Mouse (Mus musculus): ENCODE data around the gene Gm11127. TPM values are rescaled to one million over a fixed set of nuclear protein-coding genes. Genes with fewer than 3 reads are reported as not detected.
"Not testable (repeated sequence)": the region's sequence is repeated elsewhere in the genome, so short reads cannot be mapped to it uniquely, and the experiment has no call there.

Gene Gm11127
- polyA plus RNA-seq, 1 experiment from 2014 or later, result not detected

DNA sequence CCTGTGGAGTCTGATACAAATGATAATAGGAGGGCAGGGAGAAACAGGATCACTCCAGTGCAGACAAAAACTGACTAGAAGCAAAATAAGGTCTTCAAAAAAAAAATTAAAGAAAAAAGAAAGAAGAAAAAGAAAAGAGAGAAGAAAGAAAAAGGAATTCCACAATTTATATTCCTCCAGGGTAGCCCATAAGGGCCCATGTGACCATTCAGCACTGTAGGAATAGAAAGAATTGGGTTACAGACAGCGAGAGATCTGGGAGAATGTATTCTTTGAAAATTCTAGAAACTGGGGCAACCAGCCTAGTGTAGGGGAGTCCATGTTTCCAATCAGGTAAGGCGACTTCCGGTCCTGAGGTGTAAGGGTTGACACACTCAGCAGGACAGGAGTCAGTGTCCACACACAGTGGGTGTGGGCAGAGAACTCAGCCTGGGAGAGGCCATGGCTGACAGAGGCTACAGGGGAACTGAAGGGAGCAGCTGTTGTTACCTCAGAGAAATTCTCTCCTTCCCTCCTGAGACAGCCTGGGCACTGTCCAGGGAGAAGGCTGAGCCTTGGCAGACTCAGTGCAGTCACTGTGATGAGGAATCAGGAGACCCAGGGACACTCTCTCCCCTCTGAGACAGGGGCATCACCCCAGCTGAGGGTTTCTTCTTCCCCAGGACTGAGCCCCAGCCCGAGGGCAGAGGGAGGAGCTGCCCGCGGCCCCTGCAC, 24.5 kb upstream of the Gm11127 start:
- H3K4me1 ChIP-seq (ENCODE audit: control insufficient read depth, insufficient read depth, low read length); ATAC-seq; H3K36me3 ChIP-seq (ENCODE audit: control insufficient read depth, insufficient read depth, low read length); DNase-seq (ENCODE audit: low spot score); H3K9me3 ChIP-seq (replicated peaks; ENCODE audit: control insufficient read depth, low read length); H3K27me3 ChIP-seq (replicated peaks; ENCODE audit: control insufficient read depth, insufficient read depth, low read length); H3K27ac ChIP-seq (ENCODE audit: low read depth, low read length): not testable (repeated sequence)
- peak overlapping the region; percentile 78 for H3K4me2 ChIP-seq (ENCODE audit: low read length)
- peak overlapping the region; percentile 42; the same call in 1 of the 2 replicates for H3K9ac ChIP-seq (ENCODE audit: low read length)
- peak overlapping the region; percentile 40 for H3K4me3 ChIP-seq (ENCODE audit: low read depth, low read length)
- 52% methylated on average over 3 of the region's 6 CpGs for WGBS

- not testable (repeated sequence) for H3K9ac ChIP-seq (ENCODE audit: low read length); H3K4me2 ChIP-seq (ENCODE audit: low read length); DNase-seq (ENCODE audit: low spot score); H3K4me3 ChIP-seq (ENCODE audit: low read depth, low read length); H3K27ac ChIP-seq (ENCODE audit: low read depth, low read length); H3K4me1 ChIP-seq (ENCODE audit: control insufficient read depth, insufficient read depth, low read length); H3K36me3 ChIP-seq (ENCODE audit: control insufficient read depth, insufficient read depth, low read length); H3K27me3 ChIP-seq (replicated peaks; ENCODE audit: control insufficient read depth, insufficient read depth, low read length); ATAC-seq; H3K9me3 ChIP-seq (replicated peaks; ENCODE audit: control insufficient read depth, low read length)
These were observed 23.7 kb upstream of the Gm11127 start for GRCm38 (mm10) chr17:36081901-36082300.

DNA sequence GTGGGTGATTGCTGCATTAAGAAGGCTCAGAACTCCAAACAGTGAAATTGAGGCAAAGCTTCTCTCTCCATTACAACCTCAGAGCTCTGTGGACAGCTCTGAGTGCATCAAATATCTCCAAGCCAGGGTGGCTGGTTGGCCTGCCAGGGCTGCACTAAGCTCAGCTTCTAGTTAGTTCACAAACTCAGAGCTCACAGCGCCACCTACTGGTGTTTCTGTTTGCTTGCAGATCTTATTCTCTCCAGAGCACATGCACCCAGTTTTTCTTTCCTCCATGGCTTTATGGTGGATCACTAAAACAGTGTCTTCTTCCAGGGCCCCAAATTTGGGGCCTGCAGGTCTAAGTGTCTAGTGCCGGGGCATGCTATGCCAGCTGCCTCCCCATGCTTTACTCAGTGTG, 2.7 kb upstream of the Gm11127 start:
- no peak overlapping the region for H3K27ac ChIP-seq (ENCODE audit: low read depth, low read length)
- peak; percentile 84 for DNase-seq (ENCODE audit: low spot score)
- no peak overlapping the region for H3K4me2 ChIP-seq (ENCODE audit: low read length)
- no peaks in the 10 kb centered on the region for H3K4me1 ChIP-seq (ENCODE audit: control insufficient read depth, insufficient read depth, low read length)
- no peaks in the 10 kb centered on the region for H3K9me3 ChIP-seq (replicated peaks; ENCODE audit: control insufficient read depth, low read length)
- no peaks in the 10 kb centered on the region for H3K27me3 ChIP-seq (replicated peaks; ENCODE audit: control insufficient read depth, insufficient read depth, low read length)
- WGBS, result 26% methylated on average over 2 of the region's 2 CpGs
- no peak for ATAC-seq
- H3K4me3 ChIP-seq (ENCODE audit: low read depth, low read length), result no peak overlapping the region
- H3K36me3 ChIP-seq (ENCODE audit: control insufficient read depth, insufficient read depth, low read length), result no peaks in the 10 kb centered on the region
- H3K9ac ChIP-seq (ENCODE audit: low read length), result no peak overlapping the region

GRCm38 (mm10) chr17:36057927-36058326, 244 bp downstream of the Gm11127 start:
- H3K4me2 ChIP-seq (ENCODE audit: low read length); DNase-seq (ENCODE audit: low spot score); H3K9me3 ChIP-seq (replicated peaks; ENCODE audit: control insufficient read depth, low read length); H3K27me3 ChIP-seq (replicated peaks; ENCODE audit: control insufficient read depth, insufficient read depth, low read length); H3K4me3 ChIP-seq (ENCODE audit: low read depth, low read length); H3K27ac ChIP-seq (ENCODE audit: low read depth, low read length); ATAC-seq; H3K9ac ChIP-seq (ENCODE audit: low read length); H3K4me1 ChIP-seq (ENCODE audit: control insufficient read depth, insufficient read depth, low read length); H3K36me3 ChIP-seq (ENCODE audit: control insufficient read depth, insufficient read depth, low read length): not testable (repeated sequence)
- 90% methylated on average over 23 of the region's 25 CpGs for WGBS

- DNase-seq (ENCODE audit: low spot score) (no peak), ATAC-seq (no peak)
- H3K4me2 ChIP-seq (ENCODE audit: low read length), result peak overlapping the region; percentile 62
- no peak overlapping the region for H3K4me3 ChIP-seq (ENCODE audit: low read depth, low read length)
- no peak overlapping the region for H3K27ac ChIP-seq (ENCODE audit: low read depth, low read length)
- H3K9ac ChIP-seq (ENCODE audit: low read length), result no peak overlapping the region
- WGBS, result 89% methylated on average over 3 of the region's 3 CpGs
- H3K36me3 ChIP-seq (ENCODE audit: control insufficient read depth, insufficient read depth, low read length), result no peaks in the 10 kb centered on the region
- no peaks in the 10 kb centered on the region for H3K4me1 ChIP-seq (ENCODE audit: control insufficient read depth, insufficient read depth, low read length)
- H3K27me3 ChIP-seq (replicated peaks; ENCODE audit: control insufficient read depth, insufficient read depth, low read length), result no peaks in the 10 kb centered on the region
- H3K9me3 ChIP-seq (replicated peaks; ENCODE audit: control insufficient read depth, low read length), result no peaks in the 10 kb centered on the region
These were observed 14.9 kb downstream of the Gm11127 start for GRCm38 (mm10) chr17:36043286-36043685.

GRCm38 (mm10) chr17:36042610-36043169, 15.5 kb downstream of the Gm11127 start, which contains the start of the genes H2-T22 and Gm6034:
TSS of gene H2-T22 (minus strand) at chr17:36042747.
TSS of gene Gm6034 (plus strand) at chr17:36042961.
- H3K27me3 ChIP-seq (replicated peaks; ENCODE audit: control insufficient read depth, insufficient read depth, low read length); H3K4me1 ChIP-seq (ENCODE audit: control insufficient read depth, insufficient read depth, low read length); H3K36me3 ChIP-seq (ENCODE audit: control insufficient read depth, insufficient read depth, low read length); H3K9me3 ChIP-seq (replicated peaks; ENCODE audit: control insufficient read depth, low read length); H3K27ac ChIP-seq (ENCODE audit: low read depth, low read length): not testable (repeated sequence)
- Histone ChIP-seq H3K9ac (ENCODE audit: low read length) (peak within 1 kb of the TSS; percentile 50), H3K4me2 (ENCODE audit: low read length) (peak within 1 kb of the TSS; percentile 62), H3K4me3 (ENCODE audit: low read depth, low read length) (peak within 1 kb of the TSS; percentile 24)
- ATAC-seq (peak; percentile 95), DNase-seq (ENCODE audit: low spot score) (peak; percentile 94)
- under 1% methylated on average over 12 of the region's 12 CpGs for WGBS

GRCm38 (mm10) chr17:36042055-36042454, 16.1 kb downstream of the Gm11127 start:
- not testable (repeated sequence) for H3K27ac ChIP-seq (ENCODE audit: low read depth, low read length); H3K36me3 ChIP-seq (ENCODE audit: control insufficient read depth, insufficient read depth, low read length); H3K27me3 ChIP-seq (replicated peaks; ENCODE audit: control insufficient read depth, insufficient read depth, low read length); H3K9me3 ChIP-seq (replicated peaks; ENCODE audit: control insufficient read depth, low read length); H3K4me1 ChIP-seq (ENCODE audit: control insufficient read depth, insufficient read depth, low read length); DNase-seq (ENCODE audit: low spot score)
- WGBS, result under 1% methylated on average over 19 of the region's 19 CpGs
- Histone ChIP-seq H3K4me3 (ENCODE audit: low read depth, low read length) (peak overlapping the region; percentile 24), H3K9ac (ENCODE audit: low read length) (peak overlapping the region; percentile 50), H3K4me2 (ENCODE audit: low read length) (peak overlapping the region; percentile 62)
- peak; percentile 69 for ATAC-seq

DNA sequence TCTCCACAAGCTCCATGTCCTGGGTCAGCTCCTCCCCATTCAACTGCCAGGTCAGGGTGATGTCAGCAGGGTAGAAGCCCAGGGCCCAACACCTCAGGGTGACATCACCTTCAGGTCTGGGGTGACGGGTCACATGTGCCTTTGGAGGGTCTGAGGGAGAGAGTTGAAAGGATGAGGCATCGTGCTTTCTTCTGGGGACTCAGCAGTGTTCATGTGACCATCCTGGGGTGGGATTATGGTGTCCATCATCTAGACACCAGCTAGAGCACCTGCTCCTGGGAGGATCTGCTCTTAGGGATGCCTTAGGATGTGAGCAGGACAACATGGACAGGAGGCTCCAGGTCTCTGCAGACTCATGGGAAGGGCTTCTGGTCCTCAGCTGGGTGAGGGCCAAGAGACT, 17.6 kb downstream of the Gm11127 start:
- not testable (repeated sequence) for DNase-seq (ENCODE audit: low spot score); H3K9ac ChIP-seq (ENCODE audit: low read length); ATAC-seq; H3K4me1 ChIP-seq (ENCODE audit: control insufficient read depth, insufficient read depth, low read length); H3K9me3 ChIP-seq (replicated peaks; ENCODE audit: control insufficient read depth, low read length); H3K4me2 ChIP-seq (ENCODE audit: low read length); H3K36me3 ChIP-seq (ENCODE audit: control insufficient read depth, insufficient read depth, low read length); H3K27me3 ChIP-seq (replicated peaks; ENCODE audit: control insufficient read depth, insufficient read depth, low read length); H3K27ac ChIP-seq (ENCODE audit: low read depth, low read length); H3K4me3 ChIP-seq (ENCODE audit: low read depth, low read length)
- WGBS, result 78% methylated on average over 2 of the region's 2 CpGs

DNA sequence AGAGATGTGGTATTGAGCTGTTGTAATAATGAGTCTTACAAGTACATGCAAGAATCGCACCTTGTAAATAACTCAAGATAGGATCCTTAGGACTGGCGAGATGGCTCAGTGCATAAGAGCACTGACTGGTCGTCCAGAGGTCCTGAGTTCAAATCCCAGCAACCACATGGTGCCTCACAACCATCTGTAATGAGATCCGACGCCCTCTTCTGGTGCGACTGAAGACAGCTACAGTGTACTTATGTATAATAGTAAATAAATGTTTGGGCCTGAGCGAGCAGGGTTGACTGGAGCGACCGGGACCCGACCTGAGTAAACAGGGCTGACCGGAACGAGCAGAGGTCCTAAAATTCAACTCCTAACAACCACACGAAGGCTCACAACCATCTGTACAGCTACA, 22.0 kb downstream of the Gm11127 start:
- not testable (repeated sequence) for H3K27ac ChIP-seq (ENCODE audit: low read depth, low read length); H3K9me3 ChIP-seq (replicated peaks; ENCODE audit: control insufficient read depth, low read length); H3K4me3 ChIP-seq (ENCODE audit: low read depth, low read length); ATAC-seq; DNase-seq (ENCODE audit: low spot score); H3K4me1 ChIP-seq (ENCODE audit: control insufficient read depth, insufficient read depth, low read length); H3K27me3 ChIP-seq (replicated peaks; ENCODE audit: control insufficient read depth, insufficient read depth, low read length); H3K36me3 ChIP-seq (ENCODE audit: control insufficient read depth, insufficient read depth, low read length); H3K4me2 ChIP-seq (ENCODE audit: low read length); H3K9ac ChIP-seq (ENCODE audit: low read length)
- WGBS, result 85% methylated on average over 13 of the region's 13 CpGs

Data from forebrain, embryonic 14.5 days (tissue).